Mouse (Mus musculus): ENCODE data around the gene Tmem147. TPM values are rescaled to one million over a fixed set of nuclear protein-coding genes. Genes with fewer than 3 reads are reported as not detected.

Tmem147 gene
- total RNA-seq, 2 experiments from 2014 or later: 117 to 141 TPM

DNA sequence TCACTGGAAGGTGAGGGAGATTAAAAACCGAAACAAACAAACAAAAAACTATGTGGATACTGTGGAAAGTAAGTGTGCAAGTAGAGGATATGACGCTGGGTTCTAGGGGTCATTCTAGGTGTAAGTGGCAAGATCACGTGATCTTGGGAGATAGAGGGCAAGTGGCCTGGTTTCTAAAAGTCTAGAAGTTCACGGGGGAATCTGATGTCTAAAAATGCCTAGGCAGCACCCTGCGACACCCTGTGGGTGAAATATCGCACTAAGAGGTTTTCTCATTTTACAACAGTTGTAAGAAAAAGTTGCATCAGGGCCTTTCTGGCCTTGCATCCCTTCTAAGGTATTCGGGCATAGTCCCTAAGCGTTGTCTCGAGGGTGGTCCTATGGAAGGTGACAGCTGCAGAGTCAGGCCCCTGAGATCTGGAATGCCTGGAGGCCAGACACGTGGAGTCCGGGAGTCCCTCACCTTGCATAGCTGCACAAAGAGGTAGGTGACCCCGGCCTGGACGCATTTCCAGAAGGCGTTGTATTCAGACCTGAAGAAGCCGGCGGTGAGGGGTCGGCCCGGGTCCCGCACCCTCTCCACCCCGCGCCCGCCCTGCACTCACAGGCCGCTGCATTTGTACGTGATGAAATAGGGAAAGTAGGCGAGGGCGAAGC, 473 bp downstream of the Tmem147 start:
- no peak for DNase-seq (ENCODE audit: low spot score in 2 of 2)

DNA sequence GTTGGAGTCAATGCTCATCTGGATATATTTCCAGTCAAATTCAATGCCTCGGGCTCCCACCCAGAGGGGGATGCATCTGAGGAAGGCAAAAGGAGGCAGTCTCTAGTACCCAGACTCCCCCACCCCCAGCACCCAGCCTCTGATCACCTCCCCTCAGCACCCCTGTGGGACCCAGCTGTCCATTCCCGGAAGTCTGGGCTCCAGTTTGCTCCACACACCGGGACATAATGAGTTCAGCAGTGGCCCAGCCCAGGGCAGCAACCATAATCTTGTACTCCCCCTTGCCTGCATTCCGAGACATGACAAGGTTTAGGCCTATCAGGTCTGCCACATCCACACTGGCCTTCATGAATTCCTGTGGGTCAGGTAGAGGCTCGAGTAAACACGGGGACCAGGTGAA, 1.1 kb downstream of the Tmem147 start:
- no peak for DNase-seq (ENCODE audit: low spot score in 2 of 2)

DNA sequence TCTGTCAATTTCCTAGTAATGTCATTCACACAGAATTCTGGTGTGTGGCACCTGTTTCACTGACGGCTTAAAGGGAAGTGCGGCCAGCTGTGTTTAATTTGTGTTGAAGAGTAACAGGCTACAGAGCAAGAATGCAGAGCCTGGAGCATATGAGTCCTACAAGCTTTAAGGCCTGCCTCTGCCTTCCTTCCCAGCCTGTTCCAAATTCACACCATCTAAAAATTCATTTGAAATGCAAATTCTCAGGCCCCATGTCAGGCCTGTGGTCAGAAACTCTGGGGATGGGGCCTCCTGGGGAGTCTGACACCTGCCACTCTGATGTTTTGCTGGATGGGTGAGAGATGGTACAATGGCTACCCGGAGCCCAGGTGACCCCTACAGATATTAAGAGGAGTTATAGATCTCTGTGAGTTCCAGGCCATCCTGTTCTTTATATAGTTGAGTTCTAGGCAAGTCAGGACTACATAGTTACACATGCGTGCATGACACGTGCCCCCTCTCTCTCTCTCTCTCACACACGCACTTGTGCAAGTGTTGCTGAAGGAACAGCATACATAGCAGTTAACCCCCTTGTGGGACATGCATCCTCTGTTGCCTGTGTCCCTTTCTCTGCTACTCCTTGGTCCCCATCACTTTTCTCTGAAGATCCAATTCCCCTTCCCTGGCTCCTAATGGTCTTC, 5.9 kb downstream of the Tmem147 start:
- DNase-seq (ENCODE audit: low spot score in 2 of 2): no peak

DNA sequence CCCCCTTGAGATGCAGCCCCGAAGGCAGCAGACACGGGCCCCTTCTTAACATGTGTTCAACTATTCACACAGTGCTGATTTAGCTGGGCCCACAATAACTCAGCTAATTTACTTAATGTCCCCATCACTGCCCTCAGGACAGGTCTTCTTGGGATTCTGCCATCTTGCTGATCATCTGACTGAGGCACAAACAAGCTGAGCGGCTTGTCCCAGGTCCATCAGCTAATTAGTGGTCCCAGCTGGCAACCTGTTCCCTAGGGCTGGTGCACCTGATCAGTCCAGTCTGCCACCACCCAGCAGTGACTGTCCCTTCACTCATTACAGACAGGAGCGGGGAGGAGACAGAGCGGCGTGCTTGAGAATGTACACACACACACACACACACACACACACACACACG, 8.1 kb downstream of the Tmem147 start:
- DNase-seq (ENCODE audit: low spot score in 2 of 2): no peak

DNA sequence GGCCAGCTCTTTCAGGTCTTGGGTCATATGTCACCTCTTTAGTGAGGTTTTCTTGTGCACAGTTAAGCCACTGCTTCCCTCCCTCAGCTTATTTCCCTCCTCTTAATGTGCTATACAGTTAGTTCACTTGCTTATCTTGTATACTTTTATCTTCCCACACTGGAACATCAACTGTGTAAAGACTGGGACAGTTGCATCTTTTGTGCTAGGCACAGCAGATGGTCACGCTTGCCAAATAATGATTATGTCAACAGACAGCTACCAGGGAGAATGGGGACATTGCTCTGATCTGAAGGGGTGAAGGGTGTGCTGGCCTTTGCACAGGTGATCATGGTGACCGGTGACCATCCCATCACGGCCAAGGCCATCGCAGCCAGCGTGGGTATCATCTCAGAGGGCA, 9.7 kb downstream of the Tmem147 start:
- DNase-seq (ENCODE audit: low spot score in 2 of 2): no peak

DNA sequence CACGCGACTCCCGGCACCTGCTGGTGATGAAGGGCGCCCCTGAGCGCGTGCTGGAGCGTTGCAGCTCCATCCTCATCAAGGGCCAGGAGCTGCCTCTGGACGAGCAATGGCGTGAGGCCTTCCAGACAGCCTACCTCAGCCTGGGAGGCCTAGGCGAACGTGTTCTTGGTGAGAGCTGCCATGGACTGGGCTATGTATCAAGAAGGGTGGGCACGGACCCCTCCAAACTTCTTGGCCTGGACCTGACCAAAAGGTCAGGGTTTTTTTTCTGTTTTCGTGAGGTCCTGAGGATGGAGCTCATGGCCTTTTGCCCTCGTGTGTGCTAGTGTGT, 11.7 kb downstream of the Tmem147 start:
- DNase-seq (ENCODE audit: low spot score in 2 of 2): no peak

DNA sequence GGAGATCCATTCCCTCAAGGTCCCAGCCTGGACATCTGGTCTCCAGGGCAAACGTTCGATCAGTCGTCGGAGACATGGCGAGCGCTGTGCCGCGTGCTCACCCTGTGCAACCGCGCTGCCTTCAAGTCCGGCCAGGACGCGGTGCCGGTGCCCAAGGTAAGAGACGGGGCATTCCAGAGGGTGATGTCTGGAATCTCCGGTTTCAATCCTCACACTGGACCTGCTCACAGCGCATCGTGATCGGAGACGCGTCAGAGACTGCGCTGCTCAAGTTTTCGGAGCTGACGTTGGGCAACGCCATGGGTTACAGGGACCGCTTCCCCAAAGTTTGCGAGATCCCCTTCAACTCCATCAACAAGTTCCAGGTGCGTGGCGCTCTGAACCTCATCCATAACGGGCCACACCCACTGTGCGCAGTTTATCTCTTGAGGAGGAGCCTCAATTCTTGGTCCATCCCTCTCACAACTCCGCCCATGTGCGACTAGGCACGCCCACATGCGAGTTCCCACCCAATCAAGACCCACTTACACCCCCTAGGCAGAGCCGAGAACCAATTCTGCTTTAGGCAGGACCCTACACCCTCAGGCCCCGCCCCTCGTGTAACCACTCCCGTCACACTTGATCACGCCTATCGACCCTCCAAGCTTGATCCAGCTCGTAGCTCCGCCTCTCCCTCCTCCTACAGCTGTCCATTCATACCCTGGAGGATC, 12.2 kb downstream of the Tmem147 start:
- peak; percentile 63 to 70 for DNase-seq (ENCODE audit: low spot score in 2 of 2)

DNA sequence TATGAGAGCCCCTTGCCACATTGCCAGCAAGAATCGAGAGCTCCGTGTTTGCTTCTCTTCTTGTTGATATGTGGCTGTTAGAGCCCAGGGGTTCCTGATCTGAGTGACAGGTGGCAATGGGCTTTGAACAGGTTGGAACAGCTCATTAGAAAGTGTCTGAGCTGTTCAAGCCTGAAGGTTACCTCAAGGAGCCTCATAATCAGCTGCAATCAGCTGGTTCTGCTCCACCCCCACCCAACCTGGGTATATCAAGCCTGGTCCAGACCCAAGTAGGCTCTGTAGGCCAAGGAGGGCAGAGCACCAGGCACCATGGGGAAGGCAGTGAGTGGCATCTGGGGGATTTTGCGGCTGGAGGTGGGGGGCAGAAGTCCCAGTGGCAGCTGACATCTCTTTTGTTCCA, 17.4 kb downstream of the Tmem147 start, which contains the start of gene Atp4a:
Gene Atp4a, plus strand, starts transcription at position 268 of the 400 bp plus-strand sequence.
- DNase-seq (ENCODE audit: low spot score in 2 of 2): no peak

DNA sequence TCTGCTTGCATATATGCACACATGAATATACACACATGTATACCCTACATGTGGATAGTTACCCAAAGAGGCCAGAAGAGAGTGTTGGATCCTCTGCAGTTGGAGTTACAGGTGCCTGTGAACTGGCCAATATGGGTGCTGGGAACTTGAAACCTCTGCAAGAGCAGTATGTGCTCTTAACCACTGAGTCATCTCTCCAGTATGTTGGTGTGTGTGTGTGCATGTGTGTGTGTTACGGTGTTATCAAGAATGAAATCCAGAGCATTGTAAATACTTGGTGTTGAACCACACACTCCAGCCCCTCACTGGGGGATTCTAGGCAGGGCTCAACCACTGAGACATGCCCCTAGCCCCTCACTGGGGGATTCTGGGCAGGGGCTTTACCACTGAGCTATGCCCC, 21.9 kb downstream of the Tmem147 start:
- no peak for DNase-seq (ENCODE audit: low spot score in 2 of 2)

DNA sequence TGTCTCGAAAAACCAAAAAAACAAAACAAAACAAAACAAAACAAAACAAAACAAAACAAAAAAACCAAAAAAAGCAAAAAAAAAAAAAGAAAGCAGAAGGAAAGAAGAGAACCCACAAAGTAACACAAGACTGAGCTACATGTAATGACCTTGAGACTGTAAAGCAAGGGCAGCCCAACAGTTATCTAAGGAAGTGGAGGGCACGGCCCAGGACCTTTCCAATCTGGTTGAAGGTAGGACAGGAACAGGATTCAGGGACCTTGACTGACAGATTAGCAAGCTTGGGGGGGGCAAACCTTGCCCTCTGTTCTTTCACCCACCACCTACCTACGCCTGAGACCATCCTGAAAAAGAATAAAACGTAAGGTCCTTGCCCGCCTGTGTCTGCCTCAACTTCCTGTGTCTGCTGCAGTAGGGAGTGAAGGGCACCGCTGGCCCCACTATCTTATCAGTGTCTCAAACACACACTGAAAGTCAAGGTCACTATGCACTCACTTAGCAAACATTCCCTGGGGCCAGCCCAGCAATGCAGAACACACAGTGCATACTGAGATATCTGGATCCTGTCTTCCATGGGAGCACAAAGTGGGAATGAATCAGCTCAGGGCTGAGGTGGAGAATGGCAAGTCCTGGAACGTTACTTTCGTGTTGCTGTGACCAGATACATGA, 23.0 kb downstream of the Tmem147 start:
- DNase-seq (ENCODE audit: low spot score in 2 of 2): no peak

DNA sequence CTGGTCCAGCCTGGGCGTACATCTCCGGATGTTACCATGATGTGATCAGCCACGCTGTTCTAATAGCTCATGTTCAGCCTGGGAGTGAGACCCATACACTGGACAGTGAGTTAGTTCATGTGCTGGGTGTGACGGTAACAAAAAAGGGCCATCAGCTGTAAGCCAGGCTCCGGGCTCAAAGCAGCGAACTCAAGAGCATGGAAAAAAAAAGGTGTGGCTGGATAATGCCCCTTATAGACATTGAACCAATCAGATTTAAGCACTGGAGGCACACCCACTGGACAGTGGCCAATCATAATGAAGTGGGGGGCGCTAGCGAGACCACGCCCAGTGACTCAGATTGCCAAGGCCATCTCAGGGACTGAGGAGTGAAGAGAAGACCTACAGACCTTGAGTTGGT, 30.8 kb downstream of the Tmem147 start, which contains the start of gene 2200002J24Rik:
Gene 2200002J24Rik, plus strand, starts transcription at position 338 of the 400 bp plus-strand sequence.
- no peak for DNase-seq (ENCODE audit: low spot score in 2 of 2)

DNA sequence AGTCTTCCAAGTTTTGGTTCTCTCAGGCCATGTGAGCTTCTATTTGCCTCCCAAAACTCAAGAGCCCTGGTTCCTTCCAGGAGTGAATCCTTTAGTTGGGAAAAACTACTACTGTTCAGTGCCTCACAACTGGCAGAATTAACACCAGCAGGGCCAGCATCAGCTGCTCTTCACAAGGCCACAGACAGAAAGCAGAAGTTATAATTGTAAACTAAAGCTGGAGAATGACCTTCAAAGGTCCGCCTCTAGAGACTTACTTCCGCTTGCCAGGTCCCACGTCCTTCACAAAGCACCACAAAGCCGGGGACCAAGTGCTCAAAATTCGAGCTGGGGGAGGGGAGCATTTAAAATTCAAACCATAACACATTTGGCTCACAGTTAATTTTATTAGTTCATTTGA, 31.2 kb downstream of the Tmem147 start:
- no peak for DNase-seq (ENCODE audit: low spot score in 2 of 2)

DNA sequence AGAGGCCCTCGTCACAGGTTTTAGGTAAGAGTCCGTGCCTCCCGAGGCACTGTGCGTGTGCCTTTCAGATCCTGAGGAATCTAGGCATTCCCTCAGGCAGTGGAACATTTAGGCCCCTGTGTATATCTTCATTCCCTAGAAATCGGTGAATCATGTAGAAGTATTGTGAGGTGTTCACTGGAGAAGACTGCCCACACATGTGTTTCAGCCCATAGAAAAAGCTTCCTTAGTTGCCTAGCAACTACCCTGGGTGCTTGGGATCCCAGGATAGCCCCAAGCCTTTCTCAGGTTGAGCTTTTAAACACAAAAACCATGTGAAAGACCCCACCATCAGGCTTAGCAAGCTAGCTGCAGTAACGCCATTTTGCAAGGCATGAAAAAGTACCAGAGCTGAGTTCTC, 41.0 kb downstream of the Tmem147 start:
- no peak for DNase-seq (ENCODE audit: low spot score in 2 of 2)

DNA sequence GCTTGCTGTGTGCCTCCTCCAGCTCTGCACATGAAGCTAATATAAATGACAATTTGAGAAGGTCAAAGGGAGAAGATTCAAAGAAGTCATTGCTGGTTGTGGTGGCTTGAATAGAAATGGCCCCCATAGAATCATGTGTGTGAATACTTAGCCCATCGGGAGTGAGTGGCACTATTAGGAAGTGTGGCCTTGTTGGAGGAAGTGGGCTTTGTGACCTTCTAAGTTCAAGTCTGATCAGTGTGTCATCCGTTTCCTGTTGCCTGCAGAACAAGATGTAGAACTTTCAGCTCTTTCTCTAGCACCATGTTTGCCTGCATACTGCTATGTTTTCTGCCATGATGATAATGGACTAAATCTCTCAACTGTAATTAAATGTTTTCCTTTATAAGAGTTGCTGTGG, 45.9 kb downstream of the Tmem147 start:
- DNase-seq (ENCODE audit: low spot score in 2 of 2): no peak

DNA sequence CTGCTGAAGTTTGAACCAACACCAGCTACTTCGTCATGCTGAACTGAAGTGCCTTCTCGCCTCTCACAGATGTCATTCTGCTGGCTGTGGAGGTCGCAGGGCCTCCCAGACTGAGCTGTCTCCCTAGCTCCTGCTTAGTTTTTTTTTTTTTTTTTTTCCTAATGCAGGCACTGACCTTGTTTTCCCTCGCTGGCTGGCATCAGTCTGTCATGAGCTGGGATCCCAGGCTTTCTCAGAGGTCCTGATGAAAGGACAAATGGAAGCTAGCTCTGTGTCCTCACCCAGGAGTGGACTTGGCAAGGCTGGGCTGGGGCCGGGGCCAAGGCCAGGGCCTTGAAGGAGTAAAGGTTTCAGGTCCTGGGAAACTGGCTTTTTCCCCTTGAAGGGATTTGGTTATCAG, 47.4 kb downstream of the Tmem147 start:
- DNase-seq (ENCODE audit: low spot score in 2 of 2): no peak

DNA sequence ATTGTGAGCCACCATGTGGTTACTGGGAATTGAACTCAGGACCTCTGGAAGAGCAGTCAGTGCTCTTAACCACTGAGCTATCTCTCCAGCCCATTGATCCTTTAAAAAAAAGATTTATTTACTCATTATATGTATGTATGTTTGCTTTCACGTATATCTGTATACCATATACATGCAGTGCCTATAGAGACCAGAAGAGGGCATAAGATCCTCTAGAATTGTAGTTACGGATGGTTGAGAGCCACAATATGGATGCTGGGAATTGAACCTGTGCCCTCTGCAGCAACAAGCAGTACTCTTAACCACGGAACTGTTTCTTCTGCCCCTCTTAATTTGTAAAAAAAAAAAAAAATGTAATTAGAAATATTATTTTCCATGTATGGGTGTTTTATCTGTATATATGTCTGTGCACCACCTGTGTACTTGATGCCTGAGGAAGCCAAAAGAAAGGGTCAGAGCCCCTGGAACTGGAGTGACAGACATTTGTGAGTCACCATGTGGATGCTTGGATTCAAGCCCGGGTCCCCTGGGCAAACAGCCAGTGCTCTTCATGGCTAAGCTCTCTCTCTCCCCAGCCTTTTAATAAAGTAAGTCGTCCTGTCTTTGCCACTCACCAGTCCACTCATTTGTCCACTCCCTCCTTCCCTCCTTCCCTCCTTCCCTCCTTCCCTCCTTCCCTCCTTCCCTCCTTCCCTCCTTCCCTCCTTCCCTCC, 50.9 kb downstream of the Tmem147 start:
- peak; percentile 30 to 46 for DNase-seq (ENCODE audit: low spot score in 2 of 2)

Other genes starting within 250 kb of the Tmem147 start
- under 1 TPM in 1 of 2 experiments, not detected in 1; 0.69 TPM for gene Prodh2, start 235.9 kb downstream of the Tmem147 start, total RNA-seq (2021)
- 100 to 1,000 TPM; 218 to 232 TPM for gene Arhgap33, start 194.5 kb downstream of the Tmem147 start, total RNA-seq (2021)
- 1 to 10 TPM; 5.3 to 5.6 TPM for gene Hspb6, start 177.4 kb downstream of the Tmem147 start, total RNA-seq (2021)
- 1 to 10 TPM; 3.4 to 4.4 TPM for gene Proser3, start 177.2 kb downstream of the Tmem147 start, total RNA-seq (2021)
- gene Lin37, start 169.7 kb downstream of the Tmem147 start, total RNA-seq (2021): 10 to 100 TPM; 28.2 to 36.6 TPM
- gene U2af1l4, start 166.2 kb downstream of the Tmem147 start, total RNA-seq (2021): 10 to 100 TPM; 49.4 to 52.5 TPM
- gene Gm49396, start 166.2 kb downstream of the Tmem147 start, total RNA-seq (2021): 1 to 10 TPM; 4.8 to 5.8 TPM
- gene Psenen, start 165.9 kb downstream of the Tmem147 start, total RNA-seq (2021): 10 to 100 TPM; 79.4 to 87.1 TPM
- gene Igflr1, start 164.1 kb downstream of the Tmem147 start, total RNA-seq (2021): 1 to 10 TPM; 2.4 to 2.8 TPM
- gene Kmt2b, start 140.8 kb downstream of the Tmem147 start, total RNA-seq (2021): 10 to 100 TPM; 57.8 to 59.8 TPM
- not detected for gene Zbtb32, start 130.6 kb downstream of the Tmem147 start, total RNA-seq (2021)
- under 1 TPM; 0.22 to 0.34 TPM for gene Upk1a, start 116.7 kb downstream of the Tmem147 start, total RNA-seq (2021)
- gene Cox6b1, start 103.4 kb downstream of the Tmem147 start, total RNA-seq (2021): 100 to 1,000 TPM; 719 to 852 TPM
- gene Etv2, start 93.7 kb downstream of the Tmem147 start, total RNA-seq (2021): not detected
- 10 to 100 TPM; 75.3 to 79.9 TPM for gene Rbm42, start 79.2 kb downstream of the Tmem147 start, total RNA-seq (2021)
- 1 to 10 TPM; 7.0 to 7.4 TPM for gene Haus5, start 64.5 kb downstream of the Tmem147 start, total RNA-seq (2021)
- not detected for gene Pmis2, start 57.9 kb downstream of the Tmem147 start, total RNA-seq (2021)
- not detected for gene 2200002J24Rik, start 30.6 kb downstream of the Tmem147 start, total RNA-seq (2021)
- gene Atp4a, start 17.3 kb downstream of the Tmem147 start, total RNA-seq (2021): 1 to 10 TPM; 3.1 to 3.8 TPM
- not detected for gene Gapdhs, start 14.1 kb upstream of the Tmem147 start, total RNA-seq (2021)
- gene Sbsn, start 21.9 kb upstream of the Tmem147 start, total RNA-seq (2021): 10 to 100 TPM in 1 of 2 experiments, 1 to 10 TPM in 1; 7.7 to 10.4 TPM
- 1 to 10 TPM; 1.2 to 1.5 TPM for gene Dmkn, start 34.2 kb upstream of the Tmem147 start, total RNA-seq (2021)
- not detected for gene Krtdap, start 58.4 kb upstream of the Tmem147 start, total RNA-seq (2021)
- under 1 TPM in 1 of 2 experiments, not detected in 1; 0.25 TPM for gene Ffar2, start 94.2 kb upstream of the Tmem147 start, total RNA-seq (2021)
- not detected for gene Ffar3, start 126.6 kb upstream of the Tmem147 start, total RNA-seq (2021)
- gene Ffar1, start 132.0 kb upstream of the Tmem147 start, total RNA-seq (2021): not detected
- gene Cd22, start 150.8 kb upstream of the Tmem147 start, total RNA-seq (2021): not detected
- gene Mag, start 185.3 kb upstream of the Tmem147 start, total RNA-seq (2021): 10 to 100 TPM; 25.3 to 30.7 TPM
- gene Hamp2, start 195.1 kb upstream of the Tmem147 start, total RNA-seq (2021): not detected
- not detected for gene Hamp, start 214.5 kb upstream of the Tmem147 start, total RNA-seq (2021)
- 100 to 1,000 TPM in 1 of 2 experiments, 10 to 100 TPM in 1; 94.1 to 116 TPM for gene Usf2, start 227.3 kb upstream of the Tmem147 start, total RNA-seq (2021)
- gene Lsr, start 243.9 kb upstream of the Tmem147 start, total RNA-seq (2021): 10 to 100 TPM; 11.8 to 15.1 TPM
- under 1 TPM; 0.25 to 0.96 TPM for gene Fam187b, start 244.2 kb upstream of the Tmem147 start, total RNA-seq (2021)

All from layer of hippocampus, postnatal 10 days (tissue).